Mouse (Mus musculus) brain, embryonic 14.5 days (tissue): Measurements from ENCODE around the gene Arrdc2.

Source experiments
- CTCF ChIP-seq: fragments of 200-500 bp; IDR thresholded peaks from 2 replicates; pipeline ENCODE4 v1.5.1; 2012; ENCODE audit warnings: inconsistent platforms, mild to moderate bottlenecking, moderate library complexity, borderline replicate concordance; ENCODE audit not compliant: insufficient read depth, insufficient read length; ENCODE audit errors: extremely low read depth
- POLR2A ChIP-seq: fragments of 200-500 bp; IDR thresholded peaks from 2 replicates; pipeline ENCODE4 v1.6.1; 2012; ENCODE audit warnings: mild to moderate bottlenecking, inconsistent platforms, borderline replicate concordance; ENCODE audit not compliant: poor library complexity, insufficient read depth, insufficient read length, severe bottlenecking; ENCODE audit errors: extremely low read depth

DNA sequence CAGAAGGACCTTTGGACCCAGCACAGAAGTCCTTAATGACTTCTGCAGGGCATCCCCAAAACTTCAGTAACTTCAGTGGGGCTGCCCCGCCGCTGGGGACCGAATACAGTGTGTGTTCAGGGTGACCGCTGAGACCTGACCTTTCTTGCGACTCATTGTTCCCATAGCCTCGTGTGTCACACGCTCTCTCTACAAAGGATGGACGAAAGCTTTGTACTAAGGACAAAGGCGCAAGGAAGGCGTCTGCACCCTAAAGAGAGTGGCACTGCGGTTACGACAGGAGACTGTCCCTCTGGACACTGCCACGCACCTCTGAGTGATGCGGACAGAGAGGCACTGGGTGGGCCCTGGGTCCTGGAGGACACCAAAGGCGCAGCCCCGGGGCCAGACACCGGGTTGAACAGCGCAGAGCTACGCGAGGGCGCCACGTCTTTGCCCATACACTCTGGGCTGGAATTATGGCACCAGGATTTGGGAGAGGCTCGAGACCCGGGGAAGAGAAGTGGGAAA, 25.2 kb upstream of the Arrdc2 start:
- TF ChIP-seq POLR2A (0 out of 2 replicates have a peak, but pooled peaks have one; percentile 4), CTCF (no peak)
